Mouse (Mus musculus) limb, embryonic 15.5 days (tissue): Measurements from ENCODE around the gene Slc35f6. TPM values are rescaled to one million over a fixed set of nuclear protein-coding genes. Genes with fewer than 3 reads are reported as not detected.

Source experiments
- ATAC-seq: fragments of 200-750 bp; cut with Nextera tagmentation; 2 replicates; pipeline ENCODE4 v1.8.0; 2017; ENCODE audit warnings: low read depth, moderate TSS enrichment; ENCODE audit not compliant: insufficient number of reproducible peaks, low FRiP score, low TSS enrichment
- H3K27ac ChIP-seq: fragments of 300-500 bp; sonication (generic); 2 replicates; pipeline ENCODE4 v1.5.1; 2015; ENCODE audit warnings: moderate library complexity, mild to moderate bottlenecking, inconsistent platforms
- H3K27me3 ChIP-seq: fragments of 300-500 bp; sonication (generic); 2 replicates; pipeline ENCODE4 v1.6.1; 2015; ENCODE audit warnings: inconsistent platforms
- H3K36me3 ChIP-seq: fragments of 300-500 bp; sonication (generic); 2 replicates; pipeline ENCODE4 v1.6.1; 2015; ENCODE audit warnings: inconsistent platforms
- H3K4me1 ChIP-seq: fragments of 300-500 bp; sonication (generic); 2 replicates; pipeline ENCODE4 v1.6.1; 2015; ENCODE audit warnings: inconsistent platforms
- H3K4me2 ChIP-seq: fragments of 300-500 bp; sonication (generic); 2 replicates; pipeline ENCODE4 v1.6.1; 2015; ENCODE audit warnings: mild to moderate bottlenecking, inconsistent platforms
- H3K4me3 ChIP-seq: fragments of 300-500 bp; sonication (generic); 2 replicates; pipeline ENCODE4 v1.5.1; 2015; ENCODE audit warnings: mild to moderate bottlenecking, inconsistent platforms
- H3K9ac ChIP-seq: fragments of 300-500 bp; sonication (generic); 2 replicates; pipeline ENCODE4 v1.6.1; 2015; ENCODE audit warnings: inconsistent platforms
- H3K9me3 ChIP-seq: fragments of 300-500 bp; sonication (generic); 2 replicates; pipeline ENCODE4 v1.6.1; 2016; ENCODE audit warnings: inconsistent platforms
- WGBS: fragments of 180-500 bp; shearing (Covaris S2); methylation state at CpG from one replicate; pipeline ENCODE4 v1.1.7; 2015; 5-methylcytosine and 5-hydroxymethylcytosine counted together
- polyA plus RNA-seq: library from polyadenylated mRNA; unstranded; fragments of >200 nt; fragmentation: Nextera tagmentation; extraction: Ambion mirVana; gene quantifications from 2 replicates; pipeline ENCODE4 v1.2.1, GENCODE M21; 2015

The Slc35f6 gene
- polyA plus RNA-seq, 1 experiment from 2014 or later = 28.5 TPM

- Histone ChIP-seq H3K36me3 (no peaks in the 10 kb centered on the region), H3K4me2 (no peak overlapping the region), H3K9ac (no peak overlapping the region), H3K4me1 (peaks cover 22% of the 10 kb centered on the region), H3K27ac (no peak overlapping the region), H3K9me3 (no peaks in the 10 kb centered on the region), H3K27me3 (no peaks in the 10 kb centered on the region), H3K4me3 (no peak overlapping the region)
- 86% methylated on average over 4 of the region's 4 CpGs for WGBS
- ATAC-seq = no peak
These were observed 35.2 kb upstream of the Slc35f6 start for GRCm38 (mm10) chr5:30612575-30612974.

- no peak overlapping the region for H3K9ac ChIP-seq
- no peak overlapping the region for H3K27ac ChIP-seq
- H3K36me3 ChIP-seq = no peaks in the 10 kb centered on the region
- H3K4me1 ChIP-seq = peaks cover 25% of the 10 kb centered on the region
- WGBS = 76% methylated on average over 8 of the region's 8 CpGs
- H3K9me3 ChIP-seq = no peaks in the 10 kb centered on the region
- ATAC-seq = no peak
- H3K4me3 ChIP-seq = no peak overlapping the region
- peaks cover 6% of the 10 kb centered on the region; the same call in 1 of the 2 replicates for H3K27me3 ChIP-seq
- H3K4me2 ChIP-seq = no peak overlapping the region
These were observed 34.5 kb upstream of the Slc35f6 start for GRCm38 (mm10) chr5:30613242-30613641.

- Histone ChIP-seq H3K9ac (no peak overlapping the region), H3K27me3 (peaks cover 10% of the 10 kb centered on the region; the same call in 1 of the 2 replicates), H3K36me3 (no peaks in the 10 kb centered on the region), H3K4me2 (no peak overlapping the region), H3K9me3 (no peaks in the 10 kb centered on the region), H3K4me3 (no peak overlapping the region), H3K4me1 (peaks cover 25% of the 10 kb centered on the region), H3K27ac (no peak overlapping the region)
- 13% methylated on average over 1 of the region's 1 CpGs for WGBS
- ATAC-seq = peak; percentile 64
These were observed 33.5 kb upstream of the Slc35f6 start for GRCm38 (mm10) chr5:30614221-30614620.

GRCm38 (mm10) chr5:30615416-30615815 is 32.3 kb upstream of the Slc35f6 start:
- no peak overlapping the region for H3K27ac ChIP-seq
- no peak overlapping the region for H3K4me2 ChIP-seq
- H3K27me3 ChIP-seq = peaks cover 15% of the 10 kb centered on the region
- no peak for ATAC-seq
- no peak overlapping the region for H3K9ac ChIP-seq
- no peaks in the 10 kb centered on the region for H3K9me3 ChIP-seq
- H3K36me3 ChIP-seq = no peaks in the 10 kb centered on the region
- 44% methylated on average over 6 of the region's 6 CpGs for WGBS
- H3K4me3 ChIP-seq = no peak overlapping the region
- H3K4me1 ChIP-seq = peaks cover 25% of the 10 kb centered on the region

- Histone ChIP-seq H3K4me3 (no peak overlapping the region), H3K9me3 (no peaks in the 10 kb centered on the region), H3K9ac (no peak overlapping the region), H3K4me1 (peaks cover 25% of the 10 kb centered on the region), H3K4me2 (no peak overlapping the region), H3K36me3 (no peaks in the 10 kb centered on the region), H3K27ac (no peak overlapping the region), H3K27me3 (peaks cover 19% of the 10 kb centered on the region)
- ATAC-seq = no peak
- 71% methylated on average over 4 of the region's 4 CpGs for WGBS
These were observed 31.9 kb upstream of the Slc35f6 start for GRCm38 (mm10) chr5:30615819-30616218.

GRCm38 (mm10) chr5:30616644-30617043 is 31.1 kb upstream of the Slc35f6 start:
- Histone ChIP-seq H3K36me3 (no peaks in the 10 kb centered on the region), H3K4me1 (peaks cover 21% of the 10 kb centered on the region), H3K9ac (no peak overlapping the region), H3K4me3 (no peak overlapping the region), H3K4me2 (no peak overlapping the region), H3K9me3 (no peaks in the 10 kb centered on the region), H3K27me3 (peaks cover 27% of the 10 kb centered on the region), H3K27ac (no peak overlapping the region)
- 19% methylated on average over 3 of the region's 3 CpGs for WGBS
- no peak for ATAC-seq

GRCm38 (mm10) chr5:30617357-30617756 is 30.4 kb upstream of the Slc35f6 start:
- 23% methylated on average over 3 of the region's 3 CpGs for WGBS
- Histone ChIP-seq H3K9ac (no peak overlapping the region), H3K4me1 (peaks cover 28% of the 10 kb centered on the region)

GRCm38 (mm10) chr5:30617851-30618250 is 29.9 kb upstream of the Slc35f6 start:
- peaks cover 33% of the 10 kb centered on the region for H3K4me1 ChIP-seq
- 39% methylated on average over 11 of the region's 11 CpGs for WGBS
- H3K27ac ChIP-seq = no peak overlapping the region
- H3K9ac ChIP-seq = no peak overlapping the region
- H3K9me3 ChIP-seq = no peaks in the 10 kb centered on the region
- ATAC-seq = no peak
- H3K4me2 ChIP-seq = no peak overlapping the region
- H3K36me3 ChIP-seq = no peaks in the 10 kb centered on the region
- H3K4me3 ChIP-seq = no peak overlapping the region
- H3K27me3 ChIP-seq = peaks cover 39% of the 10 kb centered on the region

More at GRCm38 (mm10) chr5:30617357-30617756, 30.4 kb upstream of the Slc35f6 start:
- Histone ChIP-seq H3K4me3 (no peak overlapping the region), H3K9me3 (no peaks in the 10 kb centered on the region), H3K27ac (no peak overlapping the region), H3K27me3 (peaks cover 34% of the 10 kb centered on the region), H3K4me2 (no peak overlapping the region), H3K36me3 (no peaks in the 10 kb centered on the region)
- ATAC-seq = no peak

- no peak overlapping the region for H3K9ac ChIP-seq
- ATAC-seq = no peak
- H3K36me3 ChIP-seq = no peaks in the 10 kb centered on the region
- H3K27ac ChIP-seq = no peak overlapping the region
- H3K4me3 ChIP-seq = no peak overlapping the region
- peaks cover 37% of the 10 kb centered on the region for H3K4me1 ChIP-seq
- WGBS = 78% methylated on average over 8 of the region's 8 CpGs
- H3K9me3 ChIP-seq = no peaks in the 10 kb centered on the region
- peaks cover 40% of the 10 kb centered on the region for H3K27me3 ChIP-seq
- H3K4me2 ChIP-seq = no peak overlapping the region
These were observed 29.2 kb upstream of the Slc35f6 start for GRCm38 (mm10) chr5:30618376-30619003.

GRCm38 (mm10) chr5:30619211-30619610 is 28.5 kb upstream of the Slc35f6 start:
- Histone ChIP-seq H3K9ac (no peak overlapping the region), H3K27ac (no peak overlapping the region), H3K4me2 (no peak overlapping the region), H3K36me3 (no peaks in the 10 kb centered on the region), H3K4me1 (peaks cover 32% of the 10 kb centered on the region), H3K27me3 (peaks cover 44% of the 10 kb centered on the region), H3K9me3 (no peaks in the 10 kb centered on the region), H3K4me3 (no peak overlapping the region)
- WGBS = 79% methylated on average over 2 of the region's 2 CpGs
- ATAC-seq = no peak

GRCm38 (mm10) chr5:30620567-30620966 is 27.2 kb upstream of the Slc35f6 start:
- Histone ChIP-seq H3K4me1 (peaks cover 22% of the 10 kb centered on the region), H3K9ac (no peak overlapping the region), H3K27me3 (peaks cover 46% of the 10 kb centered on the region), H3K36me3 (no peaks in the 10 kb centered on the region), H3K4me2 (no peak overlapping the region), H3K27ac (no peak overlapping the region), H3K9me3 (no peaks in the 10 kb centered on the region), H3K4me3 (no peak overlapping the region)
- ATAC-seq = no peak
- 96% methylated on average over 20 of the region's 20 CpGs for WGBS

GRCm38 (mm10) chr5:30621211-30621790 is 26.4 kb upstream of the Slc35f6 start:
- H3K27me3 ChIP-seq = peaks cover 46% of the 10 kb centered on the region
- no peak overlapping the region for H3K4me3 ChIP-seq
- no peak overlapping the region for H3K9ac ChIP-seq
- H3K4me2 ChIP-seq = no peak overlapping the region
- no peak for ATAC-seq
- peaks cover 22% of the 10 kb centered on the region for H3K4me1 ChIP-seq
- H3K36me3 ChIP-seq = no peaks in the 10 kb centered on the region
- 92% methylated on average over 9 of the region's 9 CpGs for WGBS
- H3K9me3 ChIP-seq = no peaks in the 10 kb centered on the region
- no peak overlapping the region for H3K27ac ChIP-seq
